9 mouse cellular contexts compared by ENCODE assay signal in genomic region chr8:107324142-107324541, GRCm38 (mm10). TPM values are rescaled to one million over a fixed set of nuclear protein-coding genes. Genes with fewer than 3 reads are reported as not detected.
A peak's percentile ranks its signal among the peaks of the same experiment; 100 is the strongest.
DNase-seq lines count a peak whose midpoint lies in the region; ATAC-seq and TF ChIP-seq lines count a peak whose summit lies in the region.
"Had no signal": no experiment of that assay in that cellular context is flagged by ENCODE, and none has a peak within 500 bp of the region (broad histone marks: within the 10 kb centered on the region; RNA-seq: fewer than 3 reads in every experiment).

No protein-coding gene starts in this region.

- no peaks in the 10 kb centered on the region for H3K36me3 ChIP-seq in embryonic facial prominence, embryonic 11.5 days (replicated peaks; ENCODE audit: control insufficient read depth, insufficient read depth, low read depth, low read length)
- H3K36me3 ChIP-seq in liver, embryonic 13.5 days: no peaks in the 10 kb centered on the region
- H3K36me3 ChIP-seq in thymus, adult 2 months (ENCODE audit: control insufficient read depth, insufficient read depth, low read length): no peaks in the 10 kb centered on the region

- H3K4me1 ChIP-seq in embryonic facial prominence, embryonic 11.5 days (ENCODE audit: control insufficient read depth, insufficient read depth, low read length): no peaks in the 10 kb centered on the region
- no peaks in the 10 kb centered on the region for H3K4me1 ChIP-seq in liver, embryonic 13.5 days (replicated peaks)
- H3K4me1 ChIP-seq in thymus, adult 2 months (replicated peaks; ENCODE audit: control insufficient read depth, insufficient read depth, low read length): no peaks in the 10 kb centered on the region
- H3K4me1 ChIP-seq: limb, embryonic 12.5 days had no signal

- H3K4me3 ChIP-seq in embryonic facial prominence, embryonic 11.5 days (ENCODE audit: low read depth, low read length): no peak overlapping the region
- H3K4me3 ChIP-seq in liver, embryonic 13.5 days (replicated peaks): no peak overlapping the region
- H3K4me3 ChIP-seq in thymus, adult 2 months (ENCODE audit: control insufficient read depth, insufficient read depth, low read length): no peak overlapping the region
- H3K4me3 ChIP-seq: limb, embryonic 12.5 days had no signal

- ATAC-seq in embryonic facial prominence, embryonic 11.5 days (replicated peaks; ENCODE audit: insufficient number of reproducible peaks, low FRiP score, low TSS enrichment, low read depth): no peak
- no peak for ATAC-seq in liver, embryonic 13.5 days (ENCODE audit: low read depth)

- H3K9me3 ChIP-seq in embryonic facial prominence, embryonic 11.5 days (replicated peaks; ENCODE audit: control insufficient read depth, low read length): no peaks in the 10 kb centered on the region
- H3K9me3 ChIP-seq in liver, embryonic 13.5 days (replicated peaks): no peaks in the 10 kb centered on the region
- H3K9me3 ChIP-seq: limb, embryonic 12.5 days had no signal

- H3K27me3 ChIP-seq in embryonic facial prominence, embryonic 11.5 days (ENCODE audit: control insufficient read depth, insufficient read depth, low read length): no peaks in the 10 kb centered on the region
- H3K27me3 ChIP-seq in liver, embryonic 13.5 days: no peaks in the 10 kb centered on the region
- no peaks in the 10 kb centered on the region for H3K27me3 ChIP-seq in thymus, adult 2 months (ENCODE audit: control insufficient read depth, insufficient read depth, low read length)
- H3K27me3 ChIP-seq: limb, embryonic 12.5 days had no signal

- no peak for TF ChIP-seq POLR2A in thymus, adult 2 months (IDR thresholded peaks at IDR 0.05; ENCODE audit: control insufficient read depth, extremely low read depth, insufficient read depth, low read length, poor library complexity)

- no peak overlapping the region for H3K27ac ChIP-seq in embryonic facial prominence, embryonic 11.5 days (replicated peaks; ENCODE audit: low read depth, low read length)
- H3K27ac ChIP-seq in liver, embryonic 13.5 days: no peak overlapping the region
- no peak overlapping the region for H3K27ac ChIP-seq in thymus, adult 2 months (ENCODE audit: control insufficient read depth, insufficient read depth, low read length)
- H3K27ac ChIP-seq: limb, embryonic 12.5 days had no signal

- DNase-seq in CD8-positive naive resting alpha-beta T cell, adult 2 months (ENCODE audit: low read depth in 2 of 2, low spot score in 2 of 2): peak; percentile 76 to 84
- DNase-seq in adrenal gland, postnatal 25 days: peak; percentile 55
- DNase-seq in embryonic facial prominence, embryonic 11.5 days (ENCODE audit: low spot score): peak; percentile 93
- DNase-seq in heart, adult 9 months (ENCODE audit: low spot score in 2 of 2): peak; percentile 61 to 81
- peak; percentile 86 for DNase-seq in kidney, postnatal 14 days
- peak; percentile 63 for DNase-seq in liver, embryonic 13.5 days
- peak; percentile 48 for DNase-seq in ovary, postnatal 10 days (ENCODE audit: low spot score)
- DNase-seq in thymus, adult 2 months: peak; percentile 81

- no peak overlapping the region for H3K9ac ChIP-seq in embryonic facial prominence, embryonic 11.5 days (replicated peaks; ENCODE audit: low read length)
- H3K9ac ChIP-seq in liver, embryonic 13.5 days: no peak overlapping the region
- H3K9ac ChIP-seq: limb, embryonic 12.5 days had no signal

- WGBS in embryonic facial prominence, embryonic 11.5 days: 0% methylated on average over 1 of the region's 1 CpGs
- WGBS in liver, embryonic 13.5 days (ENCODE audit: insufficient replicate concordance): 0% methylated on average over 1 of the region's 1 CpGs
- WGBS in thymus, adult 2 months: 0% methylated on average over 1 of the region's 1 CpGs

- no peak overlapping the region for H3K4me2 ChIP-seq in embryonic facial prominence, embryonic 11.5 days (ENCODE audit: low read depth, low read length)
- no peak overlapping the region for H3K4me2 ChIP-seq in liver, embryonic 13.5 days
- H3K4me2 ChIP-seq: limb, embryonic 12.5 days had no signal

- no peak for TF ChIP-seq CTCF in thymus, adult 2 months (IDR thresholded peaks at IDR 0.05; ENCODE audit: borderline replicate concordance, control insufficient read depth, extremely low read depth, insufficient read depth, low read length, poor library complexity)

RNA-seq across cellular contexts. Expression of gene Nfat5, which starts 30.9 kb away (rescaled TPM):
- total RNA-seq in adrenal gland, postnatal 25 days (2021): 172 and 180 TPM in 2 replicates
- polyA plus RNA-seq in embryonic facial prominence, embryonic 11.5 days (2014; fragmentation: Nextera tagmentation; extraction: Ambion mirVana): 8.8 and 9.1 TPM in 2 replicates
- polyA plus RNA-seq in liver, embryonic 13.5 days (2015; fragmentation: Nextera tagmentation; extraction: Ambion mirVana): 1.5 TPM in 2 replicates
- 36.0 and 40.3 TPM in 2 replicates for polyA plus RNA-seq in thymus, adult 2 months (2012; rRNA removed)
